Mouse (Mus musculus): ENCODE data around the gene Crb2.
A peak's percentile ranks its signal among the peaks of the same experiment; 100 is the strongest.

The Crb2 gene

DNA sequence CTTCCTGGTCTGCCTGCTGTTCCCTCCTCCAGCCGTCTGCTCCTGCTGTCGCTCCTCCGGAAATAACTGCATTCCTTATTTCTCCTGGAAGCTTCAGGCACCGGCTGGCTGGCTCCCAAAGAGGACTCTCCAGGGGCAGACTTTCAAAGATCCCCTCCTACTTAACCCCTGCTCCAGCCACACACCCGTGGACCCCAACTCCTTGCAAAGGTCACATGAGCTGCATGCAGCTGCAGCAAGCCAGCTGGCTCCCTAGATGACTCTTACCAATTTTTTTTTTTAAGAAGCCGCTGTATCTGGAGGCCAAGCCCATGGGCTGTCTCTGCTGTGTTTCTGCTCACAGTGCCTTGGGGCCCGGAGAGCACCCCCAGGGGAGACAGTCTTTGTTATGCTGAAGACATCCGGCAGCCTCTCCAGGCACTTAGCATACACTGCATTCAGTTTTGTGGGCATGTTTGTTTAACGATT lies 8.9 kb upstream of the Crb2 start:
- DNase-seq: peak; percentile 95

GRCm38 (mm10) chr2:37767739-37768138 lies 8.3 kb upstream of the Crb2 start:
- DNase-seq: no peak

GRCm38 (mm10) chr2:37768903-37769302 lies 7.1 kb upstream of the Crb2 start:
- no peak for DNase-seq

GRCm38 (mm10) chr2:37769793-37770192 lies 6.3 kb upstream of the Crb2 start:
- no peak for DNase-seq

DNA sequence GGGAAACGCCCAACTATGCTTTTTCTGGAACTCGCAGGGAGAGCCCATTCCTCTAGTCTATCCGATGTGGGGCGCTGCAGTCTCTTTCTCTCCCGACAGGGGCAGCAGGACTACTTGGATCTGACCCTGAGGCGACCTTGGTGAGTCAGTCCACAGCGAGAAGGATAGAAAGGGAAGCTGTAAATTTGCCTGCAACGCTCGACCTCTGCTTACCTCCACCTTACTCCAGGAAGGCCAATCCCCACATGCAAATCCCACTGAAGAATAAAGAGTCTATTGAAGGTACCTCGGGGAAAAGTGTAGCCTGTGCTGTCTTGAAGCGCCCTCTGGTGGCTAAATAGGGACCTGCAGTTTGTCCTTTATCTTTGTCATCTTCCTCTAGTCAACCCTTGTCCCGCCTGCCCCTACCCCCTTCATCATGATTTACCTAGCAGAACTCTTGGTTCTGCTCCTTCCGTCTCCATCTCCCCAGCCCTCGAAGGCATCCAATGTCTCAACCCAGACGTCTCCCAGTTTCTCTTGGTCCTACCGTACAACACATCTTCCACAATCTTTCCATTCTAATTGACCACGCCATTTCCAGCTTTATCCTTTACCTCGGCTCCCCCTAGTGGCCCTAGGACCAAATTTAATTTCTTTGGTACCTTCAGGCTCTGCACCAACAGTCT lies 4.3 kb upstream of the Crb2 start:
- peak; percentile 97 for DNase-seq

DNA sequence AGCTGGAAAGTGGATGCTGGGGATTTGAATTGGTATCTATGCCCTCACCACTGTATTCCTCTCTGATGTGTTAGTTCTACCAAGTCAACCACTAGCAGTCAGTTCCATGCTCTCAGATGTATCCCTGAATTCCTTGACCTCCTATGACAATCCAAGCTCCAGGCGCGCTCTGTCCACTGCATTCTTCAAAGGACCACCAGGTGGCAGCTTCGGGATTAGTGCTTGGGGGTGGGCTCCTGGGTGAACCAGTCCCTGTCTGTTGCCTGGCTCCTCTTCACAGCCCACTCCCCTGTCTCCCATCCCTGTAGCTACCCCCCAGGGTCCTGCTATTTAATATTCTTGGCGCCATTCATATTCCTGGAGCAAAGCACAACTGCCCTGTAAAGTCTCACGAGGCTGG lies 1.5 kb upstream of the Crb2 start:
- DNase-seq: no peak

GRCm38 (mm10) chr2:37776611-37777411 lies 762 bp downstream of the Crb2 start:
- no peak for DNase-seq

GRCm38 (mm10) chr2:37777958-37778720 lies 2.1 kb downstream of the Crb2 start:
- no peak for DNase-seq

DNA sequence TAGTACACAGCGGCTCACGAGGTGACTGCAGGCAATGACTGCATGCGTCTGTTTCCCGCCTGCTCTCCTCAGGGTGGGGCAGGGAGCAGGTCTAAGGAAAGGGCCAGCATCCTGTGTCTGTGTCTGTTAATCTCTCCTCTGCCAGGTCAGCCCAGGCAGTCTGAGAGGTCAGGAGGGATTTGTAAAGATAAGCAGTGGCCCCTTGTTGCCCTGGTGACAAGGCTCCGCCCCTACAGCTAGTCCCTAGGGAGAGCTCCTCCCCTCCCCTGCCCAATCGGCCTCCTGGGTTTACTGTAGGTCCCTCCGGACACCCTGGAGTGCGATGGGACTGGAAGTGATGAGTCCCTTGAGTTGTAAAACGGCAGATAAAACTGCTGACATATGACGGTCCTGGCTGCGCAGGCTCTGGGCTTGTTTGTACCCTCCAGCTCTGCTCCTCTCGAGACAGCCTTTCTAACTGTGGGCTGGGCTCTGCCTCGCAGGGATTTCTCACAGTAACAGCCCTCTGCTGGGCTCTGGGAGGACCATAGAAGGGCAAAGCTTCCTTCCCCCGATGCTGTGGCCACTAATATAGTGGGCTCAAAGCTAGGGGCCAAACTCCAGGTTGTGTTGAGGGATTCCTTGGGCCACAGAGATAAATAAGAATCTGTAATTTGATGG lies 4.4 kb downstream of the Crb2 start:
- DNase-seq: peak; percentile 97

GRCm38 (mm10) chr2:37781421-37781820 lies 5.4 kb downstream of the Crb2 start:
- no peak for DNase-seq

DNA sequence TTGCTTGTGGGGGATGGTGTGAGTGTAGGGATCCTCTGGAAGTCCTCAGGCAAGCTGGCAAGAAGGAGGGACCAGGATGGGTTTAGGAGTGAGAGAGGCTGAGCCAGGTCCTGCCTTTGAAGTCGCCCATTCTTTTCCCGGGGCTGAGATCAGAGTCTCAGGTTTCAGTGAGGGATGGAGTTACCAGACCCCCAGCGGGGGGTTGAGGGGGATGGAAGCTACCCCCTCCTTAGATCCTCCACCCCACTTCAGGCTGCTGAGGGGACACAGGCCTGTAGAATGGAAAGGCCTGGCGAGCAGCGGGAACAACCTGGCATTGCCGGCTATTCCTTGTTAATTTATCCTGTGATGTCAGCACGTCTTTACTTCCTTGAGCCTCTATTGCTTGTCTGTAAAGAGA lies 6.0 kb downstream of the Crb2 start:
- no peak for DNase-seq

DNA sequence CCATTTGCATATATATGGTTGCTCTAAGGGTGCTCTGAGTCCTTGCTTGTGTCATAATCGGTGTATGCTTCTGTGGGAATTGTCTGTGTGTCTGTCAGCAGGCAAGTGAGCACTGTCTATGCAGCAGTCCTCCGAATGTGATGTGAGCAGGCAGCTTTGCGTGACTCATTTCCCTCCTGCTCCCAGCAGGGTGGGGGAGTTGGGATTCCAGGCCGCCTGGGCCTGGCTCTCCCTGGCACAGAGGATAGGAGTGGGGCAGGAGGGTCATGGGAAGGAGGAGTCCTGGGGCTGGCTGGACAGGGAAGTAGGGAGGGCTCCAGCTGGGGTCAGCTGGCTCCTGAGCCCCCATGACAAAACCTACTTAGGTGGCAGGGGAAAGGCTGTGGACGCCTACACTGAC lies 8.4 kb downstream of the Crb2 start:
- DNase-seq: no peak

DNA sequence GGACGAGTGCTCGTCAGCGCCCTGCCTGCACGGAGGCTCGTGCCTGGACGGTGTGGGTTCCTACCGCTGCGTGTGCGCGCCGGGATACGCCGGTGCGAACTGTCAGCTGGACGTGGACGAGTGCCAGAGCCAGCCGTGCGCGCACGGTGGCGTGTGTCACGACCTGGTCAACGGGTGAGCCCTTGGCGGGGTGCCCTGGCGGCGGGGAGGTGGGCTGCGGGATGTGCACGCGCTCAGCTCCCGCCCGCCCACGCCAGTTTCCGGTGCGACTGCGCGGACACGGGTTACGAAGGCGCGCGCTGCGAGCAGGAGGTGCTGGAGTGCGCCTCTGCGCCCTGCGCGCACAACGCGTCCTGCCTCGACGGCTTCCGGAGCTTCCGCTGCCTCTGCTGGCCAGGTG lies 10.4 kb downstream of the Crb2 start:
- DNase-seq: no peak

- DNase-seq: no peak
Observed at GRCm38 (mm10) chr2:37788176-37788962, 12.3 kb downstream of the Crb2 start.

DNA sequence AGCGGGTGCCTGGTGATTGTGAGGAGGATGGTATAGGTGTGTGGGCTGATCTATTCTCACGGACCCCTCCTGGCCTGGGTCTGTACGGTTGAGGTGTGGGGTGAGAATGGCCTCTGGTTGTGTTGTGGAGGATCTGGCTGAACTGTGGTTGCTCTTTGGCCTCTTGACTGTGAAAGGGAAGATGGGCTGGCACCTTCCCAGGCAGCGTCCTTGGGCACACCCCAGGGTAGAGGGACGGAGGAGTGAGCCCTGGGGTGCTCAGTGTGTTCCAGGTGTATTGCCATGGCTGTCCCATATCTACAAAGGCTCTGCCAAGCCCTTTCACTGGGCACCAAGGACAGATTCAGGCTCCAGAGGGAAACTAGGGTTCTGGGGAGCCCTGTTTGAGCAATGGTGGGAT lies 13.0 kb downstream of the Crb2 start:
- DNase-seq: no peak

DNA sequence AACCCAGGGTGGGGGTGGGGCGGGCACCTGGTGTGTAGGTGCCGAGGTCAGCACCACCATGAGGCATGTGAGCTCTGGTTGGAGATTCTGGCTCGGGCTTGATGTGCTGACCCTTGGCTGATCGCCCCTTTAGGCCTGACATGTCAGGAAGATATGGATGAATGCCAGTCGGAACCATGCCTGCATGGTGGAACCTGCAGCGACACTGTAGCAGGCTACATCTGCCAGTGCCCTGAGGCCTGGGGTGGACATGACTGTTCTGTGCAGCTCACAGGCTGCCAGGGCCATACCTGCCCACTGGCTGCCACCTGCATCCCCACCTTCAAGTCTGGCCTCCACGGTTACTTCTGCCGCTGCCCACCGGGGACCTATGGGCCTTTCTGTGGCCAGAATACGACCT lies 13.9 kb downstream of the Crb2 start:
- DNase-seq: no peak

DNA sequence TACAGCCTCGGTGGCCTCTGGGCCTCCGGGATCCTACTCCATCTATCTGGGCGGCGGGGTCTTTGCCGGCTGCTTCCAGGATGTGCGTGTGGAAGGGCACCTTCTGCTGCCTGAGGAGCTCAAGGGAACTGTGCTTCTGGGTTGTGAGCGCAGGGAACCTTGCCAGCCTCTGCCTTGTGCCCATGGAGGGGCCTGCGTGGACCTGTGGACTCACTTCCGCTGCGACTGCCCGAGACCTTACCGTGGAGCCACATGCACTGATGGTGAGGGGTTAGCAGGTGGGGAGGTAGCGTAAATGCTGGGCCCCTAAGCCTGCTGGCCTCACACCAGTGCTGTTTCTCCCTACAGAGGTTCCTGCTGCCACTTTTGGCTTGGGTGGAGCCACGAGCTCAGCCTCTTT lies 14.7 kb downstream of the Crb2 start:
- no peak for DNase-seq

DNA sequence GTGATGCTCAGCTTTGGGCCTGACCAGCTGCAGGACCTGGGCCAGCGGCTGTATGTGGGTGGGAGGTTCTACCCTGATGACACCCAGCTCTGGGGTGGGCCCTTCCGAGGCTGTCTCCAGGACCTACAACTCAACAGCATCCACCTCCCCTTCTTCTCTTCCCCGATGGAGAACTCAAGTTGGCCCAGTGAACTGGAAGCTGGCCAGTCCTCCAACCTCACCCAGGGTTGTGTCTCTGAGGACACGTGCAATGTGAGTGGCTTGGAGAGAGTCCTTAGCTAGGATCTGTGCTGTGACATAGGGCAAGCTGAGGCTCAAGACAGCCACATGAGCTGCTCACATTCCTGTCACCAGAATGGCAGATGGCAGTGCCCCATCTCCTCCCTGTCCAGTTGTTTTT lies 15.3 kb downstream of the Crb2 start:
- DNase-seq: no peak

DNA sequence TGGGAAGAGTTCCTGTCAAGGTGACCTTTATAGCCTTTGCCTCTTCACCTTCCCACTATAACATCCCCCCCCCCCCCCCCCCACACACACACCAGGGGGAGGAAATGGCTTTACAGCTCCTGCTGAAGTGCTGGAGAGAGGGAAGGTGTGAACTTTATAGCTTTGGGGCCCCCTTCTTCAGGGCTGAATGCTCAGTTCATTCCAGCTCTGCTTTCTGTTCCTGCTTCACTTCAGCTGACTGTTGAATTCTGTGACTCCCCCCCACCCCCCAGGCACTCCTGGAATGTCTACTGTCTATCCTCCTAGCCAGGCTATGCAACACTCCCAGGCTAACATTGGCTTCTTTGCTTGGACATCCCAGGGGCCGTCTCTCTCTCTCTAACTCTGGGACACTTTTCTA lies 20.0 kb downstream of the Crb2 start:
- no peak for DNase-seq

DNA sequence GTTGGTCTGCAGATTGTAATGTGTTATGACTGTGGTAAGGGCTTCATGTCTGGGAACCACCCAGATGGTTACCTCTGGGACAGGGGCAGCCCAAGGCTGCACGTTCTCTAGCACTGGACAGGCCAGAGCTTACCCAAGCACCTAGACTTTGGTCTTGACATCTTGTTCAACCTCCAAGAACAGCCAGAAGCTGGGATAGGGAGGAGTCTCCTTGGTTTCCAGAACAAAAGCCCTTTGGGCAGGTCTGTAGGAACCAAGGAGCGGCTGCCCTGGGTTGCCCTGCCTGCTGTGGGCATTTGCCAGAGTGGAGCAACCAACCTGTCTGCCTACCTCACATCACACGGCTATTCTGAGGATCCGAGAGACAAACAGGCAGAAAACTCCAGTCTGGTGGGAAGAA lies 21.0 kb downstream of the Crb2 start:
- DNase-seq: no peak

GRCm38 (mm10) chr2:37799137-37799536 lies 23.1 kb downstream of the Crb2 start:
- no peak for DNase-seq

DNA sequence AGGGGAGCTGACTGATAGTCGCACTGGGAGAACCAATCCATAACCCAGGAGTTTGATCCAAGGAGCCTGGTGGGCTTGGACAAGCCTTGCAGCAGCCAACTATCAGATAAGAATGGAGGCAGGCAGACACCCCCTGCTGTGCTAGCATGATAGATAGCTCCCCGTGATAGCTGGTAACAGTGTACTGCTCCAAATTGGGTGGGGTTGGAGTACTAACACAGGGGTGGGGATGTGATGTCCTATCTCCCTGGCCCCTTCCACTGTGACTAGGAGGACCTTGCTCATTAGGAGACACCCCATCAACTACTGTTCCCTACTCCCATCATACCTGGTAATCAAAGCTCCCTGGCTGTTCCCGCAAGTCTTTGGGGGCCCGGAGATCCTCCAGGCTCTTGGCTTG lies 25.6 kb downstream of the Crb2 start:
- no peak for DNase-seq

Data from heart, adult 11 months (tissue).